Mouse (Mus musculus) midbrain, embryonic 14.5 days (tissue): ENCODE data around the gene Prr5. TPM values are rescaled to one million over a fixed set of nuclear protein-coding genes. Genes with fewer than 3 reads are reported as not detected.

Source experiments
- ATAC-seq: fragments of 200-750 bp; cut with Nextera tagmentation; 2 replicates; pipeline ENCODE4 v1.8.0; 2017; ENCODE audit warnings: moderate number of reproducible peaks, moderate library complexity; ENCODE audit not compliant: low FRiP score, low TSS enrichment
- DNase-seq: peaks from one replicate; pipeline ENCODE4 v3.0.0-alpha.2; 2015
- H3K27ac ChIP-seq: fragments of 300-500 bp; sonication (generic); replicated peaks from 2 replicates; pipeline ENCODE4 v1.5.1; 2014; ENCODE audit warnings: mild to moderate bottlenecking, low read depth, low read length, moderate library complexity
- H3K27me3 ChIP-seq: fragments of 300-500 bp; sonication (generic); 2 replicates; pipeline ENCODE4 v1.6.1; 2014; ENCODE audit warnings: low read length, control low read depth, mixed read lengths; ENCODE audit not compliant: control insufficient read depth, insufficient read depth
- H3K36me3 ChIP-seq: fragments of 300-500 bp; sonication (generic); 2 replicates; pipeline ENCODE4 v1.6.1; 2014; ENCODE audit warnings: low read length, control low read depth; ENCODE audit not compliant: control insufficient read depth, insufficient read depth
- H3K4me1 ChIP-seq: fragments of 300-500 bp; sonication (generic); 2 replicates; pipeline ENCODE4 v1.6.1; 2014; ENCODE audit warnings: mild to moderate bottlenecking, antibody characterized with exemption, low read length, control low read depth; ENCODE audit not compliant: control insufficient read depth, insufficient read depth
- H3K4me2 ChIP-seq: fragments of 300-500 bp; sonication (generic); 2 replicates; pipeline ENCODE4 v1.6.1; 2014; ENCODE audit warnings: mild to moderate bottlenecking, low read length, moderate library complexity
- H3K4me3 ChIP-seq: fragments of 300-500 bp; sonication (generic); replicated peaks from 2 replicates; pipeline ENCODE4 v1.5.1; 2014; ENCODE audit warnings: low read depth, low read length
- H3K9ac ChIP-seq: fragments of 300-500 bp; sonication (generic); replicated peaks from 2 replicates; pipeline ENCODE4 v1.6.1; 2014; ENCODE audit warnings: mild to moderate bottlenecking, low read length, moderate library complexity
- H3K9me3 ChIP-seq: fragments of 300-500 bp; sonication (generic); 2 replicates; pipeline ENCODE4 v1.6.1; 2016; ENCODE audit warnings: low read length, control low read depth, mixed read lengths; ENCODE audit not compliant: control insufficient read depth
- whole genome bisulfite sequencing: fragments of 180-500 bp; shearing (Covaris S2); extraction: QIAGEN DNeasy Blood & Tissue Kit; methylation state at CpG from one replicate; pipeline ENCODE4 v1.1.7; 2014; 5-methylcytosine and 5-hydroxymethylcytosine counted together
- polyA plus RNA-seq: library from polyadenylated mRNA; unstranded; fragments of >200 nt; fragmentation: Nextera tagmentation; extraction: Ambion mirVana; gene quantifications from 2 replicates; pipeline ENCODE4 v1.2.1, GENCODE M21; 2014

Prr5 gene
- polyA plus RNA-seq, 1 experiment from 2014 or later = 19.5 TPM

DNA sequence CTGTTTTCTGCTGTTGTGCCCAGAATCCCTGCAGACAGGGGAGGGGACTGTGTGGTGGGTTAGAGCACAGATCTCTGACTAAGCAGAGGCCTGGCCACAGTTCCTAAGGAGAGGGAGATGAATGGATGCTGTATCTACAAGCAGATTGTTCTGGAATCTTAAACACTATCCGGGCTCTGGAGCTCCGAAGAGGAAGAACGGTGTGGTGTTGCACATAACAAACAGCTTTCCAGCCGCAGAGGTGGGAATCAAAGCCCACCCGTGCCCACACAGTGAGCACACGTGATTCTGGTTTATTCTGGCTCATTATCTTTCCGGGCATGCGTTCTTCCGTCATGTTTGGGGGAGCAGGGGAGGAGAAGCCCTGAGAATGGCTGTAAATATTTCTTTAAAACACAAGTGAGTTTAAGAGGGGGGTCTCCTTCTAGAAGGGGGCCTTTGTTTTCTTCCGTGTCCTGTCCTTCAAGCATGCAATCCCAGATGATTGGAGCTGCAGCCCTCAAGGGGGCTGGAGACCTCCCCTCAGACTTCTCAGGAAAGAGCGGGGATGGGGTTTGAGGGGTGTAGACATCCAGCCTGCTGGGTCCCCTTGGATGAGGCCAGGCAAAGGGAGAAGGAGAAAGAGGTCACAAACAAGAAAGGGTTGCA lies 67.0 kb downstream of the Prr5 start:
- ATAC-seq (no peak), DNase-seq (peak; percentile 66)
- Histone ChIP-seq H3K9me3 (no peaks in the 10 kb centered on the region), H3K27ac (peak overlapping the region; percentile 66), H3K4me2 (no peak overlapping the region), H3K4me3 (no peak overlapping the region), H3K27me3 (no peaks in the 10 kb centered on the region), H3K9ac (no peak overlapping the region), H3K4me1 (no peaks in the 10 kb centered on the region), H3K36me3 (no peaks in the 10 kb centered on the region)
- WGBS = 50% methylated on average over 11 of the region's 11 CpGs

DNA sequence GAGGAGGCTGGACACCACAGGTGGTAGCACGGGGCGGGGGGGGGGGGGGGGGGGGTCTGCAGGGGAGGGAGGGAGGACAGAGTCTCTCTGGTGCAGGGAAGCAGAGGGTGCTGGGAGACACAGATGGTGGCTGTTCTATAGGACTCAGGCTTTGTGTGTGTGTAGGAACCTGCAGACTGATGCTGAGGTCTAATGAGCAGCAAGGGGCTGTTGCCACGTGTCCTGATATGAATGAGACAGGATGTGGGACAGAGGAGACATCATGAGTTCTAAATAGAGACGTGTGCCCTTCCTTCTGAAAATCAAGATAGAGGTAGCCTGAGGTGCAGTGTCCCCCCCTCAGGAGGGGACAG lies 67.5 kb downstream of the Prr5 start:
- 0 out of 2 replicates have a peak overlapping the region, but pooled peaks have one; percentile 8 for H3K27ac ChIP-seq
- no peaks in the 10 kb centered on the region for H3K36me3 ChIP-seq
- H3K4me2 ChIP-seq = no peak overlapping the region

DNA sequence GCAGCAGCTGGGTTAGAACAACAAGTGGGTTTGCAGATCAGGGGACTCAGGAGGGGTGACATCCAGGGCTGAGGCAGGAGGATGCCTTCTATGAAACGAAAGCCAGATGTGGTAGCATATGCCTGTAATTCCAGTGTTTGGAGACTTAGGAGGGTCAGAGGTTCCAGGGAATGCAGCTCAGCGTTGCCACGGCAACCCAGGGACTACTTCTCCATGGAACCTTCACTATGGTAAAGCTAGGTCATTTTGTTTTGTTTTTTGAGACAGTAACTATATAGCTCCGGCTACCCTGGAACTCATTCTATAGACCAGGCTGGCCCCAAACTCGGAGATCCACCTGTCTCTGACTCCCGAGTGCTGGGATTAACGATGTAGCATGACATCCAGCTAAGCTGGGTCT lies 68.8 kb downstream of the Prr5 start:
- no peak for ATAC-seq

More for the DNA sequence above, 67.5 kb downstream of the Prr5 start:
- 41% methylated on average over 2 of the region's 4 CpGs for WGBS
- H3K9ac ChIP-seq = no peak overlapping the region
- no peak overlapping the region for H3K4me3 ChIP-seq
- no peaks in the 10 kb centered on the region for H3K9me3 ChIP-seq
- H3K27me3 ChIP-seq = no peaks in the 10 kb centered on the region
- no peak for ATAC-seq
- no peak for DNase-seq
- H3K4me1 ChIP-seq = no peaks in the 10 kb centered on the region

DNA sequence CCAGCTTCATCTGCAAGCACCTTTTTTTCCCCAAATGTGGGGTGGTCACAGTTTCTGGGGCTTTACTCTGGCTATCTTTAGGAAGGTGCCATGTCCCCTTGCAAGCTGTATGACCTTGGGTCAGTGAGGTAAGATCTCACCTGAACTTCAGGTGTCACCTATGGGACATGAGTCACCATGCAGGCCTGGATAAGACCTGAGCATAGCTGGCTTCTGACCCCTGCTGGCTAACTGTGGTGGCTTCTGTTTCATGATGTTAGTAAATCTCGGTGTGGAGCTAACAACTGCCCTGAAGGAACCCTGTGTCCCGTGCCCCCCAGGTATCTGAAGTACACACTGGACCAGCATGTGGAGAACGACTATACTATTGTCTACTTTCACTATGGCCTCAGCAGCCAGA lies 72.2 kb downstream of the Prr5 start:
- no peak for ATAC-seq
- Histone ChIP-seq H3K9me3 (no peaks in the 10 kb centered on the region), H3K9ac (no peak overlapping the region), H3K36me3 (no peaks in the 10 kb centered on the region), H3K4me1 (no peaks in the 10 kb centered on the region), H3K4me2 (no peak overlapping the region), H3K27ac (no peak overlapping the region), H3K27me3 (no peaks in the 10 kb centered on the region), H3K4me3 (no peak overlapping the region)
- DNase-seq = no peak
- 81% methylated on average over 3 of the region's 3 CpGs for WGBS

More for the DNA sequence above, 68.8 kb downstream of the Prr5 start:
- WGBS = 87% methylated on average over 7 of the region's 7 CpGs
- Histone ChIP-seq H3K4me3 (no peak overlapping the region), H3K27me3 (no peaks in the 10 kb centered on the region), H3K4me2 (no peak overlapping the region), H3K36me3 (no peaks in the 10 kb centered on the region), H3K27ac (no peak overlapping the region), H3K9me3 (no peaks in the 10 kb centered on the region), H3K4me1 (no peaks in the 10 kb centered on the region), H3K9ac (no peak overlapping the region)
- no peak for DNase-seq

DNA sequence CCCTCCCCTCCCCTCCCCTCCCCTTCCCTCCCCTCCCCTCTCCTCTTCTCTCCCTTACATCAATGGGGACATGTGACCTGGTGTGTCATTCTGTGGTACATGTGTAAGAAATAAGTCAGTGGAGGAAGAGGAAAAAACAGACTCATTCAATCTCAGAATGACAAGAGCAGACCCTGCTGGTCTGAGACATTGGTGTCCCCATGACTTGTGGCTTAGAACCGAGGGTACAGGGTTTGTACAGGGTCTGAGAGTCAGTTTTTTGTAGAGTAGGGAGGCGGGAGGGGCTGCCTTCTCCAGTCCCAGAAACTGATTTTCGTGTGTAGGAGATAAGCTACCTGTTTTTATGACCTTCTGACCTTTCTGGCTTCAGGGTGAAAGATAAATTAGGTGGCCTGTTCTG lies 73.9 kb downstream of the Prr5 start:
- Histone ChIP-seq H3K9ac (no peak overlapping the region), H3K27ac (no peak overlapping the region), H3K4me2 (no peak overlapping the region), H3K4me1 (no peaks in the 10 kb centered on the region), H3K4me3 (no peak overlapping the region), H3K9me3 (no peaks in the 10 kb centered on the region), H3K27me3 (no peaks in the 10 kb centered on the region), H3K36me3 (no peaks in the 10 kb centered on the region)
- DNase-seq = no peak
- ATAC-seq = no peak
- 16% methylated on average over 3 of the region's 3 CpGs for WGBS

DNA sequence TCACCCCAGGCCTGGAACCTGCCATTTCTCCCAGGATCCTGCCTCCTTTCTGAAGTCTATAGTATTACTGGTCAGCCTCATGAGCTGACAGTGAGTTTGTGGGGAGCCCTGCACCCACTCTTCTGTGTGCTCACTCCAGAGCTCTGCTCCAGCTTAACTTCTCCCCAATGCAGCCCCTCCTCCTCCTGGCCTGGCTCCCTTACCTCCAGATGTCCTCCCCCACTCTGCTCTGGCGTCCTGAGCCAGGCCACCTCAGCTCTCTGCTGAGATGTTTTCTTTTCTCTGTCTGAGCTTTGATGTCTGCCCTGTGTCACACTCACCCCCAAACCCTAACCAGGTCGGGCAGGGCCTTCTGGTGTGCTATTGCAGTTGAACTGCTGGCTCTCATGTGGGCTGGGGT lies 74.9 kb downstream of the Prr5 start:
- H3K27me3 ChIP-seq = no peaks in the 10 kb centered on the region
- no peak for ATAC-seq

DNA sequence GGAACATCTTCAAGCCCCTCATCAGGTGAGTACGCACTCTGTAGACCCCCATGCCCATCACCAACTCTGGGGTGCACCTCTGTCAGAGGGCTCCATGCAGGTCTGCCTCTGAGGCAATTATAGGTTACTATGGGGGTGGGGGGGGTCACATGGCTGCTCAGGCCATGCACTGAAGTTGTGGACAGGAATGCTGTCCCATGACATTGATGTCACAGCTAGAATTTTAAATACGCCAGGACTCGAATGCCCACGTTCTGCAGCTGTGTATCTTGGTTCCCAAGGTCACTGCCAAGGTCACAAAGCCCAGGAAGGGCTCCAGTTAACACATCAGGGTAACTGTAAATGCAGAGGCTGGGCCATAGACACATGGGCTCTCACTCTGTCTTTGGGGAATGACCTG lies 76.4 kb downstream of the Prr5 start:
- H3K36me3 ChIP-seq = no peaks in the 10 kb centered on the region
- H3K27ac ChIP-seq = no peak overlapping the region
- no peak overlapping the region for H3K4me2 ChIP-seq
- no peaks in the 10 kb centered on the region for H3K27me3 ChIP-seq
- 93% methylated on average over 4 of the region's 4 CpGs for WGBS
- H3K4me1 ChIP-seq = no peaks in the 10 kb centered on the region
- no peak for DNase-seq
- H3K9ac ChIP-seq = no peak overlapping the region
- H3K9me3 ChIP-seq = no peaks in the 10 kb centered on the region
- ATAC-seq = no peak
- no peak overlapping the region for H3K4me3 ChIP-seq

More for the DNA sequence above, 74.9 kb downstream of the Prr5 start:
- Histone ChIP-seq H3K4me2 (no peak overlapping the region), H3K9ac (no peak overlapping the region), H3K27ac (no peak overlapping the region), H3K9me3 (no peaks in the 10 kb centered on the region), H3K36me3 (no peaks in the 10 kb centered on the region), H3K4me1 (no peaks in the 10 kb centered on the region), H3K4me3 (no peak overlapping the region)
- no peak for DNase-seq
- WGBS = 23% methylated on average over 2 of the region's 2 CpGs

Other genes starting within 250 kb of the Prr5 start
- gene Shisal1, start 222.5 kb upstream of the Prr5 start, polyA plus RNA-seq = 16.4 and 18.0 TPM in 2 replicates
- 41.2 and 43.2 TPM in 2 replicates for gene Rtl6, start 111.8 kb upstream of the Prr5 start, polyA plus RNA-seq
- 0.46 TPM in 1 of 2 replicates, not detected in the other for gene Arhgap8, start 50.4 kb downstream of the Prr5 start, polyA plus RNA-seq
- gene Phf21b, start 186.4 kb downstream of the Prr5 start, polyA plus RNA-seq = 21.7 and 27.4 TPM in 2 replicates